Mouse (Mus musculus): ENCODE data around the gene Tspyl2. TPM values are rescaled to one million over a fixed set of nuclear protein-coding genes. Genes with fewer than 3 reads are reported as not detected.

The Tspyl2 gene
- polyA plus RNA-seq, 1 experiment from 2014 or later, result 15.6 TPM

Other genes starting within 250 kb of the Tspyl2 start
- gene Iqsec2, start 198.2 kb downstream of the Tspyl2 start, polyA plus RNA-seq (2015; fragmentation: Nextera tagmentation; extraction: Ambion mirVana), result 39.9 and 44.0 TPM in 2 replicates
- gene Kdm5c, start 109.4 kb downstream of the Tspyl2 start, polyA plus RNA-seq (2015; fragmentation: Nextera tagmentation; extraction: Ambion mirVana), result 24.7 and 34.6 TPM in 2 replicates
- 6.7 and 8.9 TPM in 2 replicates for gene Kantr, start 14.9 kb downstream of the Tspyl2 start, polyA plus RNA-seq (2015; fragmentation: Nextera tagmentation; extraction: Ambion mirVana)
- gene Gpr173, start 26.3 kb upstream of the Tspyl2 start, polyA plus RNA-seq (2015; fragmentation: Nextera tagmentation; extraction: Ambion mirVana), result 2.4 and 2.7 TPM in 2 replicates
- gene Cldn34a, start 220.9 kb upstream of the Tspyl2 start, polyA plus RNA-seq (2015; fragmentation: Nextera tagmentation; extraction: Ambion mirVana), result not detected in 2 replicates